Mouse (Mus musculus): ENCODE data around the gene Klk8. TPM values are rescaled to one million over a fixed set of nuclear protein-coding genes. Genes with fewer than 3 reads are reported as not detected.

The Klk8 gene
- total RNA-seq (2023): 230 TPM

DNA sequence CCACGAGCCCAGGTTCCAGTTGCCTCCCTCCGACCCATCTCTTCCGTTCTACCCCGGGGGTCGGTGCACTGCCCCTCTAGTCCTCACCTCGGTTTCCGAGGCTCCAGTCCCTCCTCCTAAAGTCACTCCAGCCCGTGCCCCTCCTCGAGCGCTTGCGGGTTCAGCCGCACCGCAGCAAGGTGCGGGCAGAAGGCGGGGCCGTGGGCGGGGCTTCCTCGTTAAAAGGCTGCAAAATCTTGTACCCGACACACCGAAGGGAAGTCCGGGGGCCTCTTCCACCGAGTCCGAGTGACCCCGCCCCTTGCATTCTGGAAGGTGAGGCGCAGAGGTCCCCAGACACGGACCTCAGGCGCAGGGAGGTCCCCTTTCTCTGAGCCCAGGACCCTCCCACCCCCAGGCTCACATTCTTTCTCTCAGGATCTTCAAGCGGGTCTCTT is at the start of gene Klk8:
Klk8 (plus strand) TSS at position 245 of the 437 bp plus-strand sequence.

DNA sequence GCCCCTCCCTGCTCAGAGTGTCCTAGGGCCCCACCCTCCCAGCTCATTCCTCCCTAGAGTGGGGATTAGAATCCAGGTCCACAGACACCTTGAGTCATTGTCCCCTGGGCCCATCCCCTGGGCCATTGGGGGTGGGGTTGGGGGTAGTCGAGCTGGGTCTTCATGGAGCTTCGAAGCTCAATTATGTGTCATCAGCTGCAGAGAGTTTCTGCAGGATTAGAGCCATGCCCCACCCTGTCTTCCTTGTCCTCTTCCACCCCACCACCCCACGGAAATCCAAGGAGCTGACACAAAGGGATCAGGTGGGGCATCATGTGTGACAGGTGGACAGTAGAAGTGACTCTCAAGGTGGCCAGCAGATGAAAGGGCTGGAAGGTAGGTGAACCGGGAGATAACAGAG is 28.8 kb upstream of the Klk8 start, which contains the start of gene Klk12:
Klk12 (plus strand) TSS at position 301 of the 400 bp plus-strand sequence.

DNA sequence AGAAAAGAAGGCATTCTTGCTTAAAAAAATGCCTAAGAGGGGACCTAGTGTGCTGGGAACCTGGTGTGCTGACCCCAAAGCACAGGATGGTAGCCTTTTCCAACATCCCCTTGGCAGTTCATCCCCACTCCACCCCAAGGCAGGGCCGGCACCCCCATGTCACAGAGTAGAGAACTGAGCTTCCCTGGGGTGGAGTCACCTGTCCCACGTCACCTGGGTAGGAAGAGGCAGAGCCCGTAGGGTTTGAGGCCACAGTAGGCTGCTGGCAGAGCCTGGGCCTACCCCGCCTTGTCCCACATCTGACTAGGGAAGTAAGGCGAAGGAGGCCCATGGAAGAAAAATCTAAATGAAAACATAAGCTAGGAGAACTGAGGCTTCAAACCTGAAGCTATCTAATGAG is 23.0 kb upstream of the Klk8 start, which contains the start of gene Klk11:
Klk11 (plus strand) TSS at position 241 of the 400 bp plus-strand sequence.

DNA sequence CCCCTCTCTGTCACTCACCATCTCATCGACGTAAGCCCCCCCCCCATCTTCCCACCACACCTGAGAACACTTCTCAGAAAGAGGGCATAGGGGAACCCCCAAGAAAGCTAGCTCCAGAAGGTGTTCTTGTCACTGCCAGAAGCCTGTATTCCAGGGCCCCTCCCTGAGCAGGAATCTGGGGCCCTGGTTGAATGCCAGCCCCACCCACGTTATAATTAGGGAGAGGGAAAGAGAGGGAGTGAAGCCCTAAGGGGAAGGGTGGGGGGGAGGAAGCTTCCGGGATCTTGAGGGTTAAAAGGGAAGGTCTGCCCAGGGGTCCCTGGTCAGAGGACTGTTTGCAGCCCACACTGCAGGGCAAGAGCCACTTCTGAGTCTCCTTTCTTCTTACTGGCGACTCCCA is 16.6 kb upstream of the Klk8 start, which contains the start of gene Klk10:
Klk10 (plus strand) TSS at position 290 of the 400 bp plus-strand sequence.

DNA sequence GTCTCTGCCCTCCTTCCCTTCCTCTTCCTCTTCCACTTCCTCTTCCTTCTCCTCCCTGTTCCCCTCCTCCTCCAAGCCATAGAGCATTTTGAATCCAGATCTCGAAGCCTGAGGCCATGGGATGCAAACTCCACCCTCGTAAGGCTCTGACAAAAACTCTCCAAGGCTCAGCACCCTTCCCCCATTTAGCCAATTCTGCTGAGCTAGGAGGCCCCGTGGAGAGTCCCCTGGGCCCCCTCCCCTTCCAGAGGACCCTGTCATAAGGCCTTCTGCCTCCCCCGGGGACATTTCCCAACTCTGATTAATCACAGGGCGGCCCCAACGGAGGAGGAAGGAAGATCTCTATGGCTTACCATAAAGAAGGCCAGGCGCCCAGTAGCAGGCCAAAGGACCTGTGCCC is 5.8 kb upstream of the Klk8 start, which contains the start of gene Klk9:
Klk9 (plus strand) TSS at position 301 of the 400 bp plus-strand sequence.

DNA sequence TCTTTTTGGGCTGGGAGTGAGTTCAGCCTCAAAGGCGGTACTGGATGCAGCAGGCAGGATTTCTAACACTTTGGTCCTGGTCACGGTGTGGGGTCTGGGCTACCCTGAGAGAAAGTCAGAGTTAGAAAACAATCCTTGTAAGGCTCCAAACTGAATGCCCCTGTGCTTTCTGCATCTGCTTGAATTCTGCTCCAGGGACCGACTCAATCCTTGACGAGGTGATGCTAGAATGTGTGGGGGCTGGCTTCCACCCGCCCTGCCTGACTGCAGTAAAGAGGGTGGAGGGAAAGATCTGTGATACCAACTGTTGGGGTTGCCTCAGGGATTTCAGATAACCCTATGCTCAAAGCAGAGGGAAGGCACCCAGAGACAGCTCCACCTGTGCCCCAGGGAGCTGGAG is 13.6 kb downstream of the Klk8 start, which contains the start of gene Klk7:
Klk7 (plus strand) TSS at position 301 of the 400 bp plus-strand sequence.

DNA sequence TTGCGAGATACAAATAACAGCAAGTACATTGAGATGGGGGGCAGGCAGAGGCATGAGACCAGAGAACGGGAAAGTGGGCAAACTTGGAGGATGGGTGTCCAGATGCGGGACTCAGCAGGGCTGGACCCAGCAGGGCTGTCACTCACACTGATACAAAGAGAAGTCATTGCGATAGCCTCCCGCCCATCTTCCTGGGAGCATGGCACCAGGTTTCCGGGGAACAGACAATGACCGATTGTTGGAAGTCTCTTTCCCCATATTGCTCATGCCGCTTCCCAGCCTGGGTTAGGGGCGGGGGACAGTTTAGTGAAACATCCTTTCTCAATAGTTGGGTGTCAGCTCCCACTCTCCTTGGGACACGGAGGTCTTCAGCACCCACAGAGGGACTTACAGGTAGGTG is 26.8 kb downstream of the Klk8 start, which contains the start of gene Klk6:
Klk6 (plus strand) TSS at position 301 of the 400 bp plus-strand sequence.

DNA sequence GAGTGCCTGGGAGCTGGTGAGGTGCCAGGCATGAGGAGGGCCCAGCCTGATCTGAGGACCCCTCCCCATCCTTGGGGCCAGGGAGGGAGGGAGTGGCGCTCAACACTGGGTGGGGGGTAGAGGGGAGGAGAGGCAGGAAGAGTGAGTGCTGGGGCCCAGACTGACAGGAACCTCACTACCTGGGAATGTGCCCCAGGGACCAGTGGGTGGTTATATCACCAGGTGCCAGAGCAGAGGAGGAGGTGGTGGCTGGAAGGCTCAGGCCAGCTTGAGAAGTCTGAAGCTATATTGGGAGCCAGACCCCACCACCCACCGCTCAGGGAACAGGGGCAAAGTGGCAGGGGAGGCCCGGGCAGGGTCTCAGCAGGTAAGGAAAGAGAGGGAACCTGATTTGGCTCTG is 44.3 kb downstream of the Klk8 start, which contains the start of gene Klk5:
Klk5 (plus strand) TSS at position 271 of the 400 bp plus-strand sequence.

Other genes with a start within 250 kb of the Klk8 start
- 9.1 TPM for gene Zfp658, start 235.3 kb upstream of the Klk8 start, total RNA-seq (2023)
- 19.5 TPM for gene Zfp719, start 218.0 kb upstream of the Klk8 start, total RNA-seq (2023)
- gene Zfp819, start 190.4 kb upstream of the Klk8 start, total RNA-seq (2023): not detected
- gene Ceacam18, start 162.9 kb upstream of the Klk8 start, total RNA-seq (2023): not detected
- gene Siglece, start 137.4 kb upstream of the Klk8 start, total RNA-seq (2023): 1.5 TPM
- 8.5 TPM for gene Ctu1, start 125.6 kb upstream of the Klk8 start, total RNA-seq (2023)
- not detected for gene Klk14, start 107.2 kb upstream of the Klk8 start, total RNA-seq (2023)
- not detected for gene Klk13, start 85.0 kb upstream of the Klk8 start, total RNA-seq (2023)
- gene Klk12, start 28.7 kb upstream of the Klk8 start, total RNA-seq (2023): not detected
- not detected for gene Klk11, start 23.0 kb upstream of the Klk8 start, total RNA-seq (2023)
- gene Klk10, start 16.5 kb upstream of the Klk8 start, total RNA-seq (2023): not detected
- not detected for gene Klk9, start 5.7 kb upstream of the Klk8 start, total RNA-seq (2023)
- 1.2 TPM for gene Klk7, start 13.7 kb downstream of the Klk8 start, total RNA-seq (2023)
- gene Klk6, start 26.9 kb downstream of the Klk8 start, total RNA-seq (2023): not detected
- gene Klk5, start 44.4 kb downstream of the Klk8 start, total RNA-seq (2023): not detected
- gene Klk4, start 83.6 kb downstream of the Klk8 start, total RNA-seq (2023): not detected
- gene Klk15, start 136.2 kb downstream of the Klk8 start, total RNA-seq (2023): not detected
- gene Klk1b8, start 153.1 kb downstream of the Klk8 start, total RNA-seq (2023): not detected
- gene Klk1b1, start 169.2 kb downstream of the Klk8 start, total RNA-seq (2023): not detected
- not detected for gene Klk1b9, start 178.5 kb downstream of the Klk8 start, total RNA-seq (2023)
- gene Klk1b11, start 198.3 kb downstream of the Klk8 start, total RNA-seq (2023): not detected
- gene Klk1b26, start 214.6 kb downstream of the Klk8 start, total RNA-seq (2023): not detected